Mouse (Mus musculus) lung, adult 2 months (tissue): Measurements from ENCODE around the gene Tmem63a.

ENCODE experiments used
- CTCF ChIP-seq: fragments of 200-500 bp; IDR thresholded peaks from 2 replicates; pipeline ENCODE4 v1.5.1; 2011; ENCODE audit warnings: mild to moderate bottlenecking, low read length, control low read depth; ENCODE audit not compliant: insufficient read depth
- POLR2A ChIP-seq: fragments of 200-500 bp; IDR thresholded peaks from 2 replicates; pipeline ENCODE4 v1.6.1; 2011; ENCODE audit warnings: low read depth, mild to moderate bottlenecking, control low read depth, low read length, borderline replicate concordance; ENCODE audit errors: extremely low read depth

DNA sequence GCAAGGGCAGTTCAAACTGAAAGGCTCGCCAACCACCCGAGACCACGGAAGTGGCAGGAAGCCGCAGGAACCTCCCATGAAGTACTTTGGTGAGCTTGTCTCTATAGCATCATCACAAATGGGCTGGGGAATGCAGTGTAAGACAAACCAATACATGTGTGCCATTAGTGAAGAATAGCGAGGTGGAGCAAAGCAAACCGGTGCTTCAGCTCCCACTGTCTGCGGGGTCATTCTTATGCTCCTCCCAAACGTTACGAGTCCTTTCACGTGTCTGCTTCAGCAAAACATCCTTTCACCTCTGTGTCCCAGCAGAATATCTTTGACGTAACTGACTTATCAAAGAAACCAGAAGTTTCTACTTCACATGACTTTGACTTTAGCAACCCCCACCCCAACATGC lies 25.7 kb upstream of the Tmem63a start:
- TF ChIP-seq CTCF = no peak
- no peak for TF ChIP-seq POLR2A
